13 mouse cellular contexts compared by ENCODE assay signal in the genomic region with DNA sequence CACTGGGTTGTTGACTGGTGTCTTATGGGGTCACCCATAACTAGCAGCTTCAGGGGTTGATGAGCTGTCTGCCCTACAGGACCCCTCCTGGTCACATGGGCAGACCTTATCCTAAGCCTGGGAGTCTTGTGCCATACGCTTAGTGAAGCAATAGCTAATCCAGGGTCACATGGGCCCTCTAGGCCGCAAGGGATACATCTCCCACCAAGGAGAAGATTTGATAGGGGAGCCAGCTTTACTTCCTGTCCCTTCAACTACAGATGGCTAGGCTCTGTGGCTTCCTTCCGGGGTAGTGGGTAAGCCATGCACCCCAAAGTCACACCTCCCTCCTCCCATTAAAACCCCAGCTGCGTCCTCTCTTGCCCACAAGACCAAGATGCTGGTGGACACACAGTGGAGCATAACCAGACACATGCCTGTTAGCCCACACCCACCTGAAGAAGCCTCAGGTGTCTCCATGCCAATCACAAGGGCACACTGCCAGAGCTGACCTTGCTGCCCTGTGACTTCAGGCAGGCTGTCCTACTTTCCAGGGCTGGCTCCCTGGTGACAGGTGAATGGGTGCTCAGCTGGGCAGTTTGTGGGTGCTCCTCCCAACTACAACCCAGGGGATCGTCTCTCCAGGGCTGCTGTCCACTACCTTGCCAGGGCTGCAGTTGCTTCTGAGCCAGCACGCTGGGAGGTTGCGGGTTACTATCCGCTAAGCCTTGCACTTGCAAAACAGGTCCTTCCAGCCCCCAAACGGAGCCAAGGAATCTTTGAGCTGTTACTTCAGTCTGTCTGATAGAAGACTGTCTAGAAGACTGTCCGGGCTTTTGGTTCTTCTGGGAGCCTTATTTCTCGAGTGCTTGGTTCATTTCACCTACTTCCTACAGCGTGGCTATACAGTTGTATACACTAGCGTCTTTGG. TPM values are rescaled to one million over a fixed set of nuclear protein-coding genes. Genes with fewer than 3 reads are reported as not detected.
DNase-seq lines count a peak whose midpoint lies in the region; ATAC-seq lines count a peak whose summit lies in the region.
"Had no signal": no experiment of that assay in that cellular context is flagged by ENCODE, and none has a peak within 500 bp of the region (broad histone marks: within the 10 kb centered on the region; RNA-seq: fewer than 3 reads in every experiment).

A gene (minus strand): TSS at position 51 of the 910 bp plus-strand sequence.

- H3K36me3 ChIP-seq in heart, embryonic 10.5 days: no peaks in the 10 kb centered on the region
- no peaks in the 10 kb centered on the region for H3K36me3 ChIP-seq in heart, embryonic 12.5 days
- H3K36me3 ChIP-seq in embryonic facial prominence, embryonic 10.5 days (replicated peaks): no peaks in the 10 kb centered on the region
- H3K36me3 ChIP-seq: hindbrain, embryonic 12.5 days; lung, embryonic 15.5 days had no signal

- 48% methylated on average over 13 of the region's 13 CpGs for WGBS in heart, embryonic 10.5 days
- 60% methylated on average over 13 of the region's 13 CpGs for whole genome bisulfite sequencing in heart, embryonic 12.5 days
- WGBS in embryonic facial prominence, embryonic 10.5 days: 56% methylated on average over 13 of the region's 13 CpGs

- no peak within 1 kb of the TSS for H3K4me2 ChIP-seq in heart, embryonic 12.5 days

- no peak for ATAC-seq in heart, embryonic 12.5 days (ENCODE audit: insufficient number of reproducible peaks, low FRiP score)

- H3K9me3 ChIP-seq in heart, embryonic 10.5 days: no peaks in the 10 kb centered on the region
- no peaks in the 10 kb centered on the region for H3K9me3 ChIP-seq in heart, embryonic 12.5 days (replicated peaks)
- no peaks in the 10 kb centered on the region for H3K9me3 ChIP-seq in embryonic facial prominence, embryonic 10.5 days
- H3K9me3 ChIP-seq: hindbrain, embryonic 12.5 days; lung, embryonic 15.5 days had no signal

- H3K9ac ChIP-seq in heart, embryonic 12.5 days: no peak within 1 kb of the TSS
- H3K9ac ChIP-seq: hindbrain, embryonic 12.5 days; lung, embryonic 15.5 days had no signal

- H3K27ac ChIP-seq in heart, embryonic 10.5 days: 0 out of 2 replicates have a peak within 1 kb of the TSS, but pooled peaks have one; percentile 3
- H3K27ac ChIP-seq in heart, embryonic 12.5 days (ENCODE audit: poor library complexity, severe bottlenecking): no peak within 1 kb of the TSS
- no peak within 1 kb of the TSS; the same call in 1 of the 2 replicates for H3K27ac ChIP-seq in embryonic facial prominence, embryonic 10.5 days (replicated peaks)
- H3K27ac ChIP-seq: hindbrain, embryonic 12.5 days; kidney, postnatal 0 days; lung, embryonic 15.5 days had no signal

- intact Hi-C loops in heart, postnatal 10 days (cut with DNase I): no loop called here

- H3K4me3 ChIP-seq in heart, embryonic 10.5 days: no peak within 1 kb of the TSS
- no peak within 1 kb of the TSS for H3K4me3 ChIP-seq in heart, embryonic 12.5 days
- no peak within 1 kb of the TSS for H3K4me3 ChIP-seq in embryonic facial prominence, embryonic 10.5 days
- H3K4me3 ChIP-seq: hindbrain, embryonic 12.5 days; lung, embryonic 15.5 days had no signal

- no peak for DNase-seq in heart, embryonic 10.5 days (ENCODE audit: low spot score)
- DNase-seq in CD4-positive, CD25-positive, alpha-beta regulatory T cell, adult 2 months (ENCODE audit: low read depth, low spot score): peak; percentile 62
- DNase-seq in embryonic facial prominence, embryonic 10.5 days (ENCODE audit: low spot score): peak; percentile 43
- peak; percentile 74 for DNase-seq in naive thymus-derived CD4-positive, alpha-beta T cell, adult 2 months (ENCODE audit: low read depth)
- no peak for DNase-seq in cerebellum, adult 8-10 months
- no peak for DNase-seq in heart, postnatal 10 days
- DNase-seq in testis, postnatal 10 days (ENCODE audit: low spot score): no peak
- DNase-seq: cerebellum, adult 9-10 months had no signal

- peaks cover 53% of the 10 kb centered on the region for H3K27me3 ChIP-seq in heart, embryonic 10.5 days (ENCODE audit: insufficient read depth, poor library complexity, severe bottlenecking)
- peaks cover 45% of the 10 kb centered on the region for H3K27me3 ChIP-seq in heart, embryonic 12.5 days (replicated peaks)
- peaks cover 53% of the 10 kb centered on the region for H3K27me3 ChIP-seq in embryonic facial prominence, embryonic 10.5 days (replicated peaks; ENCODE audit: low read depth, poor library complexity, severe bottlenecking)

- peaks cover 21% of the 10 kb centered on the region for H3K4me1 ChIP-seq in heart, embryonic 10.5 days
- peaks cover 16% of the 10 kb centered on the region for H3K4me1 ChIP-seq in heart, embryonic 12.5 days (replicated peaks)
- H3K4me1 ChIP-seq in embryonic facial prominence, embryonic 10.5 days: peaks cover 38% of the 10 kb centered on the region

RNA-seq across cellular contexts. Expression of the gene that starts here (rescaled TPM):
- 0.11 TPM in 1 of 2 replicates, not detected in the other for polyA plus RNA-seq in heart, embryonic 10.5 days (2016; fragmentation: Nextera tagmentation; extraction: Ambion mirVana)
- not detected in 2 replicates for polyA plus RNA-seq in heart, embryonic 12.5 days (2016; fragmentation: Nextera tagmentation; extraction: Ambion mirVana)
- polyA plus RNA-seq in embryonic facial prominence, embryonic 10.5 days (2016; fragmentation: Nextera tagmentation; extraction: Ambion mirVana): 0.30 TPM in 1 of 2 replicates, not detected in the other
- total RNA-seq in heart, postnatal 10 days (2021): under 1 TPM; 0.17 to 0.19 TPM
- total RNA-seq: left cerebral cortex, postnatal 36 days had no signal
- polyA plus RNA-seq: hindbrain, embryonic 12.5 days had no signal

Comparison
In these comparisons a context has a peak if more than half of its experiments do, and no peak if none do; other contexts are left out.
1. Peak in DNase-seq in embryonic facial prominence, embryonic 10.5 days; RNA of the gene not detected or under 1 TPM.
2. DNase-seq: peak in CD4-positive, CD25-positive, alpha-beta regulatory T cell, adult 2 months (single experiment) and naive thymus-derived CD4-positive, alpha-beta T cell, adult 2 months (single experiment); none in heart, embryonic 10.5 days (single experiment), cerebellum, adult 8-10 months (single experiment), heart, postnatal 10 days (0 of 2) and testis, postnatal 10 days (single experiment).